Mouse (Mus musculus): ENCODE data around the gene Cryl1.

- no peak for TF ChIP-seq CTCF (IDR thresholded peaks at IDR 0.05; ENCODE audit: borderline replicate concordance, extremely low read depth, insufficient read depth, insufficient read length)
- TF ChIP-seq POLR2A (IDR thresholded peaks at IDR 0.05; ENCODE audit: borderline replicate concordance, extremely low read depth, insufficient read depth, insufficient read length, poor library complexity, severe bottlenecking): no peak
These were observed 106.9 kb downstream of the Cryl1 start for GRCm38 (mm10) chr14:57291399-57291942.
